Mouse (Mus musculus) ES-Bruce4 (cell line): ENCODE measurements around the gene Wdr24. TPM values are rescaled to one million over a fixed set of nuclear protein-coding genes. Genes with fewer than 3 reads are reported as not detected.
A peak's percentile ranks its signal among the peaks of the same experiment; 100 is the strongest.

Experiments used
- H3K27ac ChIP-seq: 2 replicates; pipeline ENCODE4 v1.5.1; 2012; ENCODE audit warnings: low read length, inconsistent platforms; ENCODE audit not compliant: insufficient read depth
- H3K27me3 ChIP-seq: 2 replicates; pipeline ENCODE4 v1.6.1; 2012; ENCODE audit warnings: mild to moderate bottlenecking, low read length, inconsistent platforms; ENCODE audit not compliant: control insufficient read depth, poor library complexity, insufficient read depth, severe bottlenecking
- H3K36me3 ChIP-seq: 2 replicates; pipeline ENCODE4 v1.6.1; 2012; ENCODE audit warnings: inconsistent platforms, mild to moderate bottlenecking, low read length, moderate library complexity; ENCODE audit not compliant: control insufficient read depth, poor library complexity, insufficient read depth, severe bottlenecking
- H3K4me1 ChIP-seq: one replicate; pipeline ENCODE4 v1.8.1; 2011; ENCODE audit warnings: low read length; ENCODE audit not compliant: control insufficient read depth, insufficient read depth
- H3K4me3 ChIP-seq: 2 replicates; pipeline ENCODE4 v1.5.1; 2011; ENCODE audit warnings: low read depth, mild to moderate bottlenecking, low read length
- H3K9ac ChIP-seq: 2 replicates; pipeline ENCODE4 v1.6.1; 2012; ENCODE audit warnings: low read depth, mild to moderate bottlenecking, inconsistent platforms; ENCODE audit not compliant: poor library complexity, severe bottlenecking
- H3K9me3 ChIP-seq: replicated peaks from 2 replicates; pipeline ENCODE4 v1.6.1; 2012; ENCODE audit warnings: mild to moderate bottlenecking, low read length, inconsistent platforms; ENCODE audit not compliant: control insufficient read depth, poor library complexity, insufficient read depth, severe bottlenecking
- CTCF ChIP-seq: IDR thresholded peaks from one replicate; pipeline ENCODE4 v1.8.1; 2011; ENCODE audit warnings: low read depth, low read length
- EP300 ChIP-seq: IDR thresholded peaks from 2 replicates; pipeline ENCODE4 v1.6.1; 2011; ENCODE audit warnings: low read depth, low read length; ENCODE audit not compliant: insufficient read depth
- POLR2A ChIP-seq: IDR thresholded peaks from one replicate; pipeline ENCODE4 v1.8.1; 2011; ENCODE audit warnings: low read length; ENCODE audit not compliant: insufficient read depth
- polyA plus RNA-seq: library from polyadenylated mRNA; stranded (reverse); fragments of >200 nt; gene quantifications from 2 replicates; pipeline ENCODE4 v1.2.4, GENCODE M21; 2011; ENCODE audit warnings: low read depth; ENCODE audit not compliant: missing spikeins, insufficient read depth, insufficient read length

Wdr24 gene
- polyA plus RNA-seq, 1 experiment, result 20.7 TPM

- Histone ChIP-seq H3K27me3 (no peaks in the 10 kb centered on the region), H3K36me3 (no peaks in the 10 kb centered on the region), H3K4me3 (no peak overlapping the region), H3K4me1 (peaks cover 3% of the 10 kb centered on the region), H3K27ac (no peak overlapping the region), H3K9ac (no peak overlapping the region), H3K9me3 (no peaks in the 10 kb centered on the region)
- TF ChIP-seq CTCF, result no peak
- TF ChIP-seq EP300, result no peak
Measured at GRCm38 (mm10) chr17:25872676-25873075, 49.2 kb downstream of the Wdr24 start.

- no peak overlapping the region for H3K27ac ChIP-seq
Measured at GRCm38 (mm10) chr17:25873405-25874147, 50.1 kb downstream of the Wdr24 start.

GRCm38 (mm10) chr17:25874148-25874720, 50.8 kb downstream of the Wdr24 start:
- Histone ChIP-seq H3K27me3 (no peaks in the 10 kb centered on the region), H3K4me3 (peak overlapping the region; percentile 89), H3K4me1 (peaks cover 3% of the 10 kb centered on the region), H3K9ac (peak overlapping the region; percentile 49), H3K9me3 (no peaks in the 10 kb centered on the region), H3K27ac (peak overlapping the region; percentile 7; the same call in 1 of the 2 replicates), H3K36me3 (no peaks in the 10 kb centered on the region)
- no peak for TF ChIP-seq CTCF
- TF ChIP-seq EP300, result no peak
- TF ChIP-seq POLR2A, result no peak

More at GRCm38 (mm10) chr17:25873405-25874147, 50.1 kb downstream of the Wdr24 start:
- TF ChIP-seq POLR2A (no peak), EP300 (no peak), CTCF (no peak)
- H3K27me3 ChIP-seq, result no peaks in the 10 kb centered on the region
- H3K4me1 ChIP-seq, result peaks cover 3% of the 10 kb centered on the region
- H3K4me3 ChIP-seq, result no peak overlapping the region; the same call in 1 of the 2 replicates
- H3K9ac ChIP-seq, result no peak overlapping the region
- H3K9me3 ChIP-seq, result no peaks in the 10 kb centered on the region
- H3K36me3 ChIP-seq, result no peaks in the 10 kb centered on the region

GRCm38 (mm10) chr17:25874721-25875170, 51.3 kb downstream of the Wdr24 start, which contains the start of gene Mettl26:
Gene Mettl26, plus strand, starts transcription at chr17:25875074.
- TF ChIP-seq EP300 (no peak), POLR2A (no peak), CTCF (no peak)
- Histone ChIP-seq H3K9ac (peak within 1 kb of the TSS; percentile 49), H3K4me1 (peaks cover 3% of the 10 kb centered on the region), H3K4me3 (peak within 1 kb of the TSS; percentile 89), H3K9me3 (no peaks in the 10 kb centered on the region), H3K36me3 (no peaks in the 10 kb centered on the region), H3K27ac (peak within 1 kb of the TSS; percentile 54), H3K27me3 (no peaks in the 10 kb centered on the region)

- Histone ChIP-seq H3K27me3 (no peaks in the 10 kb centered on the region), H3K4me1 (peaks cover 3% of the 10 kb centered on the region), H3K9ac (peak overlapping the region; percentile 49), H3K9me3 (no peaks in the 10 kb centered on the region), H3K27ac (peak overlapping the region; percentile 54; the same call in 1 of the 2 replicates), H3K4me3 (peak overlapping the region; percentile 89), H3K36me3 (no peaks in the 10 kb centered on the region)
- TF ChIP-seq EP300 (no peak), POLR2A (peak; percentile 90)
Measured at GRCm38 (mm10) chr17:25875171-25876136, 52.0 kb downstream of the Wdr24 start.
